Mouse (Mus musculus): ENCODE measurements around the gene Nptn.

Gene Nptn

GRCm38 (mm10) chr9:58648406-58649264, 66.6 kb downstream of the Nptn start:
- ATAC-seq (ENCODE audit: insufficient number of reproducible peaks, low FRiP score, low TSS enrichment): no peak

GRCm38 (mm10) chr9:58649265-58649626, 67.2 kb downstream of the Nptn start:
- ATAC-seq (ENCODE audit: insufficient number of reproducible peaks, low FRiP score, low TSS enrichment): no peak

DNA sequence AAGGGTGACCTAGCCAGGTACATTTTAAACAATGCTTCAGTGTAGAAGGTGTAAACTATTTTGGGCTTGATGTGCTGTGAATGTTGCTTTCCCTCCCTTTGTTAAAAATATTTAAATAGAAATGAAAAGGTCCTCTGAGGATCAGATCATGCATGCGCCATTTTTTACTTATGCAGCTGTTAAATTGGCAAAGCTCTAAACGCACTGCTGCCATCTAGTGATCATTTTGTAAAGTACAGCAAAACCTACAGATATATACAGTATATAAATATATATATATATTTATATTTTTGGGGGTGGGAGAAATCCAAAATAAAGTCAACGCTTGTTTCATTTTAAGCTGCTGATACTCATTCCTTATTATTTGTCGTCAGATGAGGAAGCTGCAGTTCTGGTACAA, 70.0 kb downstream of the Nptn start:
- no peak; the same call in 1 of the 2 replicates for ATAC-seq (ENCODE audit: insufficient number of reproducible peaks, low FRiP score, low TSS enrichment)

- ATAC-seq (ENCODE audit: insufficient number of reproducible peaks, low FRiP score, low TSS enrichment): no peak
These were observed 72.5 kb downstream of the Nptn start for GRCm38 (mm10) chr9:58654494-58654893.

- no peak for ATAC-seq (ENCODE audit: insufficient number of reproducible peaks, low FRiP score, low TSS enrichment)
These were observed 74.4 kb downstream of the Nptn start for GRCm38 (mm10) chr9:58656396-58656795.

DNA sequence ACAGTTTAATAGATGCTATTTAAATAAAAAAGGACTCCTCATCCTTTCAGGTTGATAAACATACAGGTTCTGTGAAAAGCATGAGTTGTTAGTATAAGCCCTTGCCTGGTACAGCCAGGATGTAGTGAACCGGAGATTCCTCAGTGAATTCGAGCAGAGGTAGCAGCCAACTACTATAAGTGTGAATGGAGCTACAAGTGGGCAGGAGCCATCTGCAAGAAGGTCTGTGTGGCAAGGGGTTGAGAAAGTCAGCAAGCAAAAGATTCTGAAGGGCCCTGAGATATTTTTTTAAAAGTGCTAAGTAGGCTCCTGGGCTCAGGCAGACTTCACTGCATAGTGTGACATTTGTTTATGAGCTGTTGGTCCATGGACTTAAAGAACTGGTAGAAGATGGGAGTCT, 74.8 kb downstream of the Nptn start:
- ATAC-seq (ENCODE audit: insufficient number of reproducible peaks, low FRiP score, low TSS enrichment): no peak

GRCm38 (mm10) chr9:58657735-58658512, 75.9 kb downstream of the Nptn start:
- no peak for ATAC-seq (ENCODE audit: insufficient number of reproducible peaks, low FRiP score, low TSS enrichment)

- no peak for ATAC-seq (ENCODE audit: insufficient number of reproducible peaks, low FRiP score, low TSS enrichment)
These were observed 76.7 kb downstream of the Nptn start for GRCm38 (mm10) chr9:58658596-58659309.

GRCm38 (mm10) chr9:58659331-58659730, 77.3 kb downstream of the Nptn start:
- ATAC-seq (ENCODE audit: insufficient number of reproducible peaks, low FRiP score, low TSS enrichment): no peak

- ATAC-seq (ENCODE audit: insufficient number of reproducible peaks, low FRiP score, low TSS enrichment): no peak
These were observed 77.9 kb downstream of the Nptn start for GRCm38 (mm10) chr9:58659989-58660388.

DNA sequence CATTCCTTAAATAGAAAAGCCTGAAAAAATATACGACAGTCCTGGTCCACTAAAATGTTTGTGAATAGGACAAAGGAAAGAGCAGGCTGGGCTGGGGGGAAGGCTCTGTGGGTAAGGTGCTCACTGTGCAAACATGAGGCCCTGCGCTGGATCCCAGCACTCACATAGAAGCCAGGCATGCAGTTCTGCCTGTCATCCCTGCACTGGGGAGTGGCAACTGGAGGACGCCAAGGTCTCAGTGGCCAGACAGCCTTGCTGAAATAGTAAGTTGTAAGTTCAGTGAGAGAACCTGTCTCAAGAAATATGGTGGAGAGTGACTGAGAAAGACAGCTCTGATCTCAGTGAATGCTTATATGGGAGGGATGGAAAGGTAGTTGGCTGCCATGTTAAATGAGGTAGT, 78.6 kb downstream of the Nptn start:
- no peak for ATAC-seq (ENCODE audit: insufficient number of reproducible peaks, low FRiP score, low TSS enrichment)

DNA sequence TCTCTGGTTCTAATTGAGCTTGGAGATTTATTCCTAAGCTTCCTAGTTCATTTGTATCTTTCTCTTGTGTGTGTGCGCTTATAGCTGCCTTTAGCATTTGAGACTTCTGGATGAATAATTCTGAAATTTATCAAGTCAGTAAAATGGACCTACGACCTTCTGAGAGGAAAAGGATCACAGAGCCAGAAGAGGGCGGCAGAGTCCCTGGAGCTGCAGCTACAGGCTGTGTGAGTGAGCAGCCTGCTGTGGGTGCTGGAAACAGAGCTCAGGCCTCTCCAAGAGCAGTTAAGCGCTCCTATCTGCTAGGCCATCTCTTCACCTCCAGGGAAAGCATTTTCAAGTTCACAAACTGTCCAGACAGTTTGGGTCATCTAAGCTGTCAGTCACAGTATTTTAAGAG, 80.0 kb downstream of the Nptn start:
- ATAC-seq (ENCODE audit: insufficient number of reproducible peaks, low FRiP score, low TSS enrichment): no peak

DNA sequence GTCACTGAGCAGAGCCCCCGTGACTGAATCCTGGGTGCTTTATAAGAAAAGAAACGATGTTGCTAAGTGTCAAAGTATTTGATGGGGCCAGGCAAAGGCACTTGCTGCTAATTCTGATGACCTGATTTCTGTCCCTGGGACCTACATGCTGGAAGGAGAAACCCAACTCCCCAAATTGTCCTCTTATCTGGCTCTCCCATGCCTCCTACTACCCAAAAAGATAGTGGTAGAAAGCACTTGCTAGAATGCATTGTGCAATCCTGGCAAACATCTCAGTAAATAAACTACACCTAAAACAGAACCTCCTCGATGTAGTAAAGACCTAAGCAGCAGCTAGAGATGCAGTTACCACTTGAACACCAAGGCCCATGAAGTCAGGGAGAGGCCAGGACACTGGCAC, 80.8 kb downstream of the Nptn start:
- ATAC-seq (ENCODE audit: insufficient number of reproducible peaks, low FRiP score, low TSS enrichment): no peak

DNA sequence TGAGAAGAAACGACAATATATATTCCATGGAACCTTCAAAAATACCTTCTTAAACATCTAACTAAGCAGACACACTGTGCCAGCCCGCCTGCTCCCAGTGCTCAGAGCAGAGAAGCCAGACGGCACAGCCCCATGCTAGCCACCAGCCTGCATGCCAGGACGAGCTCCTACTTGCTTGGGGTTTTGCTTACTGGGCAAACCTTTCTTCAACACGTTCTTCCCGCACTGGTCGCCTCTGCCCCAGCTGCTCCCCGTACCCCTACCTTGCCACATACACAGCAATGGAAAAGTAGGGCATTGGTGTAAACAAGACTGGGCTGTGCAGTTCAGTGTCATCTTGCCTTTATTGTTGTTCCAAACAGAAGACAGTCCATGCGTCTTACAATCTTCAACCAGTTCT, 83.5 kb downstream of the Nptn start:
- no peak for ATAC-seq (ENCODE audit: insufficient number of reproducible peaks, low FRiP score, low TSS enrichment)

DNA sequence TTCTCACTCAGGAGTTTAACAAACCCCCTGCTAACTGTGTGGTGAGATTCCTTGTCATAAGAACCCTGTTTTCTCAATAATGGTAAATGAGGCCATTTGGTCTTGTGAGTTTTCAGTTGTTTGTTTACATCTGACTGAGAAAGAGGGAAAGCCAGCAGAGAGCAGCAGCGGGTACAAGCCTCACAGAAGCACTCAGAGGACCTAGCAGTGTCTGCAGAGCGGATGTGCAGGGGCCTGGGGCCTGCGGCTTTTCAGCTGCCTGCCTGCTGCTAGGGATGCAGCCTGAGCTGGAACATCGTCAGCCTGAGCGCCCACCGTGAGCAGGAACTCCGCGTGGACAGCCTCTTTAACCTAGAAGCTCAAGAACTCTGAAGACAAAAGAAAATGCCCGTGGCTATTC, 84.2 kb downstream of the Nptn start:
- ATAC-seq (ENCODE audit: insufficient number of reproducible peaks, low FRiP score, low TSS enrichment): no peak

DNA sequence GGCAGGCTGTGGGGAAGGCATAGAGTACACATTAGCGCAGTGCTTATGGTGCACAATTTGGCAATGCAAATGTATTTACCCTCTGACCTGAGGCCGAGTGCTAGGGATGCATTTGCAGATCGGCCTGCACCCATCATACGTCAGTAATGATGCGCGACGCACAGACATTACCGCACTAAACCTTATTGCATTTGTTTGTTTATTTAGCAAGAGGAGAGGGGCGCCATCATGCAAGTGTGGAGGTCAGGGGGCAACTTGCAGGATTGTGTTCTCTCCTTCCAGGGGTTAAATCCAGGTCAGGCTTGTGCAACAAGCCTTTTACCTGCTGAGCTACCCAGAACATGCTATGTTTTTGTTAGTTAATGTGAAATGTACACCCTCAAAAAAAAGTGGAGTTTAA, 85.2 kb downstream of the Nptn start:
- no peak for ATAC-seq (ENCODE audit: insufficient number of reproducible peaks, low FRiP score, low TSS enrichment)

GRCm38 (mm10) chr9:58668171-58668570, 86.1 kb downstream of the Nptn start:
- ATAC-seq (ENCODE audit: insufficient number of reproducible peaks, low FRiP score, low TSS enrichment): no peak

- ATAC-seq (ENCODE audit: insufficient number of reproducible peaks, low FRiP score, low TSS enrichment): no peak
These were observed 87.0 kb downstream of the Nptn start for GRCm38 (mm10) chr9:58669071-58669470.

DNA sequence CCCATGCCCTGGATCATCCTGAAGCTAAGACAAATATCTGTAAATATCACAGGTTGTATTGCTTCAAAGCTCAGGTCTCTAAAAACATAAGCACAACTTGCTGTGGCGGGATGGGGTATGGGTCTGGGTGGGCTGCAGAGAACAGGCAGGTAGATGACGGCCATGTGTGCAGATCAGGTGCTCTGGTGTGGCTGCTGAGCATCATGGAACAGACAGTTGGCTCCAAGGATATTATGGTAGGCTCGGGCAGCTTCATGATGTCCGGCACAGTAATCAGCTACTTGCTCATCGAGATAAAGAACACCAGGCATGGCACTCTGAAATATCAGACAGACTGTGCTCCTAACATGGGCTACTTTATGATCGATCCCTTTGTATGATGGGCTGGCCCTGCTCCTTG, 87.8 kb downstream of the Nptn start:
- no peak for ATAC-seq (ENCODE audit: insufficient number of reproducible peaks, low FRiP score, low TSS enrichment)

- ATAC-seq (ENCODE audit: insufficient number of reproducible peaks, low FRiP score, low TSS enrichment): no peak
These were observed 90.4 kb downstream of the Nptn start for GRCm38 (mm10) chr9:58672474-58672873.

DNA sequence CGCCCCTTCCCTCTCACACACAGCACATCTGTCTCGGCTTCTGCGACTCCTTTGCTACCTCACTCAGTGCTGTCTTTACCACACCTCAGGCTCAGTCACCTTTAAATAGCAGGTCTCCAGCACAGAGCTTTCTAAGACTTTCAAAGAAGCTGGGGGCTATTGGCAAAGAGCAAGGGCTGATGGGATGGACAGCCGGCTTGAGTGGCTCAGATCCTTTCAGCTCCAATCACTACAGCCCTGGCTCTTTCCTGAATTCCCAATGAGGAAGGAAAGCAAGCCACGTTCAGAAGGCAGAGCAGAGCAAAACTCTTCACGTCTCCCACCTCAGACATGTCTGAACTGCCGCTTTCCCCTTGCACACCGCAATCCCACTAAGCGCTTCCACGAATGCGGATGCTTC, 92.7 kb downstream of the Nptn start:
- ATAC-seq (ENCODE audit: insufficient number of reproducible peaks, low FRiP score, low TSS enrichment): no peak

All from cerebellum, adult (tissue).